Mouse (Mus musculus): ENCODE results near the gene Slc35f6.

- TF ChIP-seq CTCF (conservative IDR thresholded peaks at IDR 0.05; ENCODE audit: insufficient read depth, insufficient read length, low read depth, low read length) (no peak), POLR2A (IDR thresholded peaks at IDR 0.05; ENCODE audit: low read depth, low read length) (no peak)
Observed at GRCm38 (mm10) chr5:30700361-30701000, 52.7 kb downstream of the Slc35f6 start.

All from kidney, adult 2 months (tissue).